In genomic region chr3:88603714-88604161, GRCm38 (mm10) we compare ENCODE assay signal across 10 mouse cellular contexts. TPM values are rescaled to one million over a fixed set of nuclear protein-coding genes. Genes with fewer than 3 reads are reported as not detected.
DNase-seq lines count a peak whose midpoint lies in the region; ATAC-seq and TF ChIP-seq lines count a peak whose summit lies in the region.
"Had no signal": no experiment of that assay in that cellular context is flagged by ENCODE, and none has a peak within 500 bp of the region (broad histone marks: within the 10 kb centered on the region; RNA-seq: fewer than 3 reads in every experiment).

No protein-coding gene starts in this region.

- TF ChIP-seq POLR2A in limb, embryonic 14.5 days (IDR thresholded peaks at IDR 0.05; ENCODE audit: borderline replicate concordance, extremely low read depth, insufficient read depth, insufficient read length) = no peak

- peaks cover 13% of the 10 kb centered on the region for H3K4me1 ChIP-seq in neural tube, embryonic 15.5 days
- 0 out of 2 replicates have a peak, but pooled peaks cover 7% of the 10 kb centered on the region for H3K4me1 ChIP-seq in limb, embryonic 14.5 days (ENCODE audit: control insufficient read depth, insufficient read depth, low read length)

- no peak for ATAC-seq in neural tube, embryonic 15.5 days (ENCODE audit: low FRiP score)
- ATAC-seq in limb, embryonic 14.5 days (ENCODE audit: low FRiP score, low read depth) = no peak

- no peaks in the 10 kb centered on the region for H3K9me3 ChIP-seq in neural tube, embryonic 15.5 days (replicated peaks)
- H3K9me3 ChIP-seq in limb, embryonic 14.5 days (ENCODE audit: control insufficient read depth, low read length) = no peaks in the 10 kb centered on the region

- H3K4me2 ChIP-seq in neural tube, embryonic 15.5 days = no peak overlapping the region
- H3K4me2 ChIP-seq in limb, embryonic 14.5 days (replicated peaks; ENCODE audit: low read depth, low read length, severe bottlenecking) = no peak overlapping the region

- peak; percentile 56 for DNase-seq in neural tube, embryonic 10.5 days (ENCODE audit: extremely low spot score, low spot score)
- peak; percentile 92 for DNase-seq in ZHBTc4 (ENCODE audit: low read depth, low spot score)
- DNase-seq in embryo, embryonic 11 days = peak; percentile 65
- peak; percentile 79 to 83 for DNase-seq in heart, postnatal 14 days
- DNase-seq in limb, embryonic 14.5 days (ENCODE audit: low spot score) = peak; percentile 65
- peak; percentile 86 for DNase-seq in naive thymus-derived CD4-positive, alpha-beta T cell, adult 2 months (ENCODE audit: low read depth)
- DNase-seq in frontal cortex, postnatal 10 days (ENCODE audit: low spot score in 2 of 2) = no peak

- intact Hi-C loops in heart, postnatal 14 days (cut with DNase I) = no loop called here

- WGBS in neural tube, embryonic 15.5 days = 26% methylated on average over 6 of the region's 6 CpGs
- 24% methylated on average over 6 of the region's 6 CpGs for WGBS in limb, embryonic 14.5 days

- H3K27ac ChIP-seq in neural tube, embryonic 15.5 days (replicated peaks) = no peak overlapping the region
- H3K27ac ChIP-seq in limb, embryonic 14.5 days (replicated peaks; ENCODE audit: low read depth, low read length) = no peak overlapping the region

- H3K27me3 ChIP-seq in neural tube, embryonic 15.5 days (replicated peaks) = no peaks in the 10 kb centered on the region
- H3K27me3 ChIP-seq in limb, embryonic 14.5 days (ENCODE audit: control insufficient read depth, insufficient read depth, low read length) = no peaks in the 10 kb centered on the region

- no peak overlapping the region for H3K9ac ChIP-seq in neural tube, embryonic 15.5 days (replicated peaks)
- no peak overlapping the region for H3K9ac ChIP-seq in limb, embryonic 14.5 days (ENCODE audit: low read depth, low read length, severe bottlenecking)

- no peaks in the 10 kb centered on the region for H3K36me3 ChIP-seq in neural tube, embryonic 15.5 days
- no peaks in the 10 kb centered on the region for H3K36me3 ChIP-seq in limb, embryonic 14.5 days (ENCODE audit: control insufficient read depth, insufficient read depth, low read length)

- no peak overlapping the region for H3K4me3 ChIP-seq in neural tube, embryonic 15.5 days (replicated peaks)
- H3K4me3 ChIP-seq in limb, embryonic 14.5 days (replicated peaks; ENCODE audit: low read length) = no peak overlapping the region

RNA-seq across cellular contexts. Expression of gene Arhgef2, which starts 2.0 kb away (rescaled TPM):
- 97.4 and 104 TPM in 2 replicates for polyA plus RNA-seq in neural tube, embryonic 15.5 days (2015; fragmentation: Nextera tagmentation; extraction: Ambion mirVana)
- 10 to 100 TPM; 71.1 to 71.5 TPM for total RNA-seq in heart, postnatal 14 days (2021)
- polyA plus RNA-seq in limb, embryonic 14.5 days (2012; rRNA removed) = 81.9 and 105 TPM in 2 replicates
- polyA plus RNA-seq in limb, embryonic 14.5 days (2014; fragmentation: Nextera tagmentation; extraction: Ambion mirVana) = 84.7 and 94.8 TPM in 2 replicates

RNA-seq across cellular contexts. Expression of gene Ssr2, which starts 28.1 kb away (rescaled TPM):
- 157 and 175 TPM in 2 replicates for polyA plus RNA-seq in neural tube, embryonic 15.5 days (2015; fragmentation: Nextera tagmentation; extraction: Ambion mirVana)
- 100 to 1,000 TPM in 1 of 2 experiments, 10 to 100 TPM in 1; 95.9 to 108 TPM for total RNA-seq in heart, postnatal 14 days (2021)
- polyA plus RNA-seq in limb, embryonic 14.5 days (2012; rRNA removed) = 422 and 466 TPM in 2 replicates
- polyA plus RNA-seq in limb, embryonic 14.5 days (2014; fragmentation: Nextera tagmentation; extraction: Ambion mirVana) = 307 and 325 TPM in 2 replicates

RNA-seq across cellular contexts. Expression of gene Rxfp4, which starts 49.2 kb away (rescaled TPM):
- polyA plus RNA-seq in neural tube, embryonic 15.5 days (2015; fragmentation: Nextera tagmentation; extraction: Ambion mirVana) = not detected in 2 replicates
- not detected for total RNA-seq in heart, postnatal 14 days (2021)
- polyA plus RNA-seq in limb, embryonic 14.5 days (2012; rRNA removed) = not detected in 2 replicates
- polyA plus RNA-seq in limb, embryonic 14.5 days (2014; fragmentation: Nextera tagmentation; extraction: Ambion mirVana) = 0.15 TPM in 1 of 2 replicates, not detected in the other
- polyA plus RNA-seq: frontal cortex, adult 2 months; neural tube, embryonic 14.5 days had no signal

RNA-seq across cellular contexts. Expression of gene Ubqln4, which starts 50.2 kb away (rescaled TPM):
- polyA plus RNA-seq in neural tube, embryonic 15.5 days (2015; fragmentation: Nextera tagmentation; extraction: Ambion mirVana) = 39.2 and 40.1 TPM in 2 replicates
- 10 to 100 TPM; 55.4 to 60.0 TPM for total RNA-seq in heart, postnatal 14 days (2021)
- 90.4 and 112 TPM in 2 replicates for polyA plus RNA-seq in limb, embryonic 14.5 days (2012; rRNA removed)
- polyA plus RNA-seq in limb, embryonic 14.5 days (2014; fragmentation: Nextera tagmentation; extraction: Ambion mirVana) = 52.5 and 57.8 TPM in 2 replicates

RNA-seq across cellular contexts. Expression of gene Lamtor2, which starts 50.9 kb away (rescaled TPM):
- polyA plus RNA-seq in neural tube, embryonic 15.5 days (2015; fragmentation: Nextera tagmentation; extraction: Ambion mirVana) = 189 and 193 TPM in 2 replicates
- 10 to 100 TPM; 77.7 TPM for total RNA-seq in heart, postnatal 14 days (2021)
- 92.5 and 117 TPM in 2 replicates for polyA plus RNA-seq in limb, embryonic 14.5 days (2012; rRNA removed)
- 100 and 103 TPM in 2 replicates for polyA plus RNA-seq in limb, embryonic 14.5 days (2014; fragmentation: Nextera tagmentation; extraction: Ambion mirVana)

Comparison
In these comparisons a context has a peak if more than half of its experiments do, and no peak if none do; other contexts are left out.
1. DNase-seq: peak in neural tube, embryonic 10.5 days (single experiment), ZHBTc4 (single experiment), embryo, embryonic 11 days (single experiment), heart, postnatal 14 days (2 of 2), limb, embryonic 14.5 days (single experiment) and naive thymus-derived CD4-positive, alpha-beta T cell, adult 2 months (single experiment); none in frontal cortex, postnatal 10 days (0 of 2).